16 mouse cellular contexts compared by ENCODE assay signal in the genomic region with DNA sequence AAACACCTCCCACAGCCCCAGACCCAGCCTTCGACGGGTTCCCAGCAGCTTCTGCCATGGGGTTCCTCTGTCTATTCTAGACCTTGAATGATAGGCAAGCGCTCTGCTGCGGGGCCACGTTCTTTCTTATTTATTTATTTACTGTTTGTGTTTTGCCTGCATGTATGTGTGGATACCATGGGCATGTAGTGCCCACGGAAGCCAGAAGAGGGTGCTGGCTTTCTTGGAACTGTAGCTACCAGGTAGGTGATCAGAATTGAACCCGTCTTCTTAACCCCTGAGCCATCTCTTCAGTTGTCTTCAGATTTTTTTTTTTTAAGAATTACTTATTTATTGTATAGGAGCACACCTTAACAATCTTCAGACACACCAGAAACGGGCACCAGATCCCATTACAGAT. TPM values are rescaled to one million over a fixed set of nuclear protein-coding genes. Genes with fewer than 3 reads are reported as not detected.
A peak's percentile ranks its signal among the peaks of the same experiment; 100 is the strongest.
DNase-seq lines count a peak whose midpoint lies in the region; ATAC-seq and TF ChIP-seq lines count a peak whose summit lies in the region.
"Had no signal": no experiment of that assay in that cellular context is flagged by ENCODE, and none has a peak within 500 bp of the region (broad histone marks: within the 10 kb centered on the region; RNA-seq: fewer than 3 reads in every experiment).

No protein-coding gene starts in this region.

- H3K9me3 ChIP-seq in lung, embryonic 14.5 days (ENCODE audit: low read depth, low read length): no peaks in the 10 kb centered on the region
- H3K9me3 ChIP-seq in MEL (replicated peaks; ENCODE audit: insufficient read depth, low read length): no peaks in the 10 kb centered on the region
- H3K9me3 ChIP-seq in liver, postnatal 0 days (ENCODE audit: low read length): no peaks in the 10 kb centered on the region

- WGBS in heart, adult 2 months: 93% methylated on average over 8 of the region's 8 CpGs
- 83% methylated on average over 8 of the region's 8 CpGs for WGBS in lung, embryonic 14.5 days
- 74% methylated on average over 8 of the region's 8 CpGs for WGBS in liver, postnatal 0 days (ENCODE audit: insufficient replicate concordance)

- H3K79me2 ChIP-seq in heart, adult 2 months (replicated peaks; ENCODE audit: control insufficient read depth, insufficient read depth, low read length): no peaks in the 10 kb centered on the region
- no peaks in the 10 kb centered on the region for H3K79me2 ChIP-seq in MEL (ENCODE audit: control insufficient read depth, insufficient read depth, low read length, poor library complexity)

- intact Hi-C loops in heart, adult 2 months (cut with DNase I): loop anchor here (5.0 kb wide), 2 partner anchors 46 to 86 kb away; partner anchors contain the start of gene A4galt

- no peak for TF ChIP-seq EP300 in heart, adult 2 months (IDR thresholded peaks at IDR 0.05; ENCODE audit: insufficient read depth, low read depth, low read length)
- no peak for TF ChIP-seq EP300 in MEL (IDR thresholded peaks at IDR 0.05; ENCODE audit: low read depth in 1 of 2, low read length in 2 of 2)
- no peak for TF ChIP-seq EP300 in liver, postnatal 0 days (IDR thresholded peaks at IDR 0.05; ENCODE audit: low read depth)

- H3K27ac ChIP-seq in heart, adult 2 months: no peak overlapping the region
- H3K27ac ChIP-seq in lung, embryonic 14.5 days (ENCODE audit: low read depth): no peak overlapping the region
- H3K27ac ChIP-seq in MEL (ENCODE audit: control insufficient read depth, low read depth, low read length): no peak overlapping the region
- H3K27ac ChIP-seq in liver, postnatal 0 days (ENCODE audit: low read depth): no peak overlapping the region

- H3K27me3 ChIP-seq in heart, adult 2 months (ENCODE audit: control insufficient read depth, insufficient read depth, low read length): no peaks in the 10 kb centered on the region
- H3K27me3 ChIP-seq in lung, embryonic 14.5 days (ENCODE audit: insufficient read depth, low read length): no peaks in the 10 kb centered on the region
- no peaks in the 10 kb centered on the region for H3K27me3 ChIP-seq in MEL (ENCODE audit: control insufficient read depth in 1 of 2, insufficient read depth in 2 of 2, low read length in 2 of 2)
- no peaks in the 10 kb centered on the region for H3K27me3 ChIP-seq in liver, postnatal 0 days (ENCODE audit: insufficient read depth, low read length)

- peak; percentile 61 for TF ChIP-seq RAD21 in MEL (IDR thresholded peaks at IDR 0.05; ENCODE audit: low read depth, low read length)

- H3K4me1 ChIP-seq in heart, adult 2 months (ENCODE audit: control insufficient read depth, insufficient read depth, low read length): peaks cover 15% of the 10 kb centered on the region
- peaks cover 7% of the 10 kb centered on the region; the same call in 1 of the 2 replicates for H3K4me1 ChIP-seq in lung, embryonic 14.5 days (ENCODE audit: insufficient read depth)
- H3K4me1 ChIP-seq in MEL (ENCODE audit: control insufficient read depth in 1 of 2, insufficient read depth in 2 of 2, low read length in 2 of 2): peaks cover 0 to 4% of the 10 kb centered on the region in 2 experiments; a peak in 2 of 4 replicates
- peaks cover 4% of the 10 kb centered on the region; the same call in 1 of the 2 replicates for H3K4me1 ChIP-seq in liver, postnatal 0 days (ENCODE audit: insufficient read depth)

- no peak for ATAC-seq in lung, embryonic 14.5 days (ENCODE audit: insufficient read depth)
- no peak for ATAC-seq in liver, postnatal 0 days
- ATAC-seq: hindbrain, embryonic 16.5 days had no signal

- TF ChIP-seq POLR2A in heart, adult 2 months (IDR thresholded peaks at IDR 0.05; ENCODE audit: insufficient read depth, low read depth, low read length): no peak
- TF ChIP-seq POLR2A in MEL (IDR thresholded peaks at IDR 0.05; ENCODE audit: control insufficient read depth in 1 of 2, insufficient read depth in 1 of 2, low read depth in 1 of 2, low read length in 2 of 2, poor library complexity in 1 of 2): no peak

- DNase-seq in heart, adult 2 months: no peak
- no peak for DNase-seq in heart, adult 11 months
- DNase-seq in lung, embryonic 14.5 days: no peak
- no peak for DNase-seq in lung, postnatal 25 days (ENCODE audit: low spot score)
- peak; percentile 32 for DNase-seq in MEL (ENCODE audit: low read depth, low spot score)
- DNase-seq in liver, postnatal 0 days: no peak
- DNase-seq in Muller cell, postnatal 12 days (ENCODE audit: inconsistent ontology term): no peak
- no peak for DNase-seq in urinary bladder, postnatal 4 days (ENCODE audit: low spot score in 2 of 2)
- DNase-seq: adrenal gland, adult 8-10 months; cerebellum, postnatal 25 days; heart, postnatal 14 days; right cerebral cortex, postnatal 4 days; thymus, postnatal 25 days had no signal

- H3K9ac ChIP-seq in heart, adult 2 months (ENCODE audit: low read depth, low read length): no peak overlapping the region
- no peak overlapping the region for H3K9ac ChIP-seq in lung, embryonic 14.5 days
- no peak overlapping the region for H3K9ac ChIP-seq in MEL (ENCODE audit: control insufficient read depth, low read depth, low read length, poor library complexity, severe bottlenecking)
- H3K9ac ChIP-seq in liver, postnatal 0 days (replicated peaks): no peak overlapping the region

- peak; percentile 45 for TF ChIP-seq CTCF in heart, adult 2 months (IDR thresholded peaks at IDR 0.05)
- TF ChIP-seq CTCF in lung, embryonic 14.5 days (IDR thresholded peaks at IDR 0.05; ENCODE audit: low read depth): peak; percentile 27
- TF ChIP-seq CTCF in MEL (IDR thresholded peaks at IDR 0.05 in 2 of 3, conservative IDR thresholded peaks at IDR 0.05 in 1 of 3; ENCODE audit: control insufficient read depth in 1 of 3, insufficient read depth in 1 of 3, low read depth in 2 of 3, low read length in 3 of 3, poor library complexity in 1 of 3, severe bottlenecking in 1 of 3): peak; percentile 47 to 61 (median 51)
- TF ChIP-seq CTCF in liver, postnatal 0 days (IDR thresholded peaks at IDR 0.05; ENCODE audit: low read depth): peak; percentile 57

- H3K4me2 ChIP-seq in lung, embryonic 14.5 days: no peak overlapping the region
- H3K4me2 ChIP-seq in liver, postnatal 0 days (ENCODE audit: low read depth, low read length): no peak overlapping the region
- H3K4me2 ChIP-seq: midbrain, embryonic 11.5 days had no signal

- no peak overlapping the region for H3K4me3 ChIP-seq in heart, adult 2 months
- no peak overlapping the region for H3K4me3 ChIP-seq in lung, embryonic 14.5 days (ENCODE audit: low read depth, low read length)
- no peak overlapping the region for H3K4me3 ChIP-seq in MEL (ENCODE audit: control insufficient read depth in 1 of 2, insufficient read depth in 1 of 2, low read depth in 2 of 2, low read length in 2 of 2)
- no peak overlapping the region for H3K4me3 ChIP-seq in liver, postnatal 0 days (ENCODE audit: low read depth, low read length)

- no peaks in the 10 kb centered on the region for H3K36me3 ChIP-seq in heart, adult 2 months (ENCODE audit: control insufficient read depth, insufficient read depth, low read length)
- peaks cover 21% of the 10 kb centered on the region for H3K36me3 ChIP-seq in lung, embryonic 14.5 days (ENCODE audit: insufficient read depth)
- peaks cover 0 to 1% of the 10 kb centered on the region in 2 experiments; a peak in 2 of 4 replicates for H3K36me3 ChIP-seq in MEL (ENCODE audit: control insufficient read depth in 1 of 2, insufficient read depth in 2 of 2, low read length in 2 of 2)
- H3K36me3 ChIP-seq in liver, postnatal 0 days (replicated peaks; ENCODE audit: insufficient read depth, low read length): peaks cover 4% of the 10 kb centered on the region; the same call in 1 of the 2 replicates

TF ChIP-seq in MEL, 35 proteins besides CTCF, POLR2A, EP300 and RAD21:
- TF ChIP-seq ZC3H11A (IDR thresholded peaks at IDR 0.05; ENCODE audit: low read depth, low read length) (peak; percentile 59), SIN3A (IDR thresholded peaks at IDR 0.05; ENCODE audit: low read length) (no peak), KAT2A (conservative IDR thresholded peaks at IDR 0.05; ENCODE audit: low read depth, low read length) (no peak), SMC3 (IDR thresholded peaks at IDR 0.05; ENCODE audit: low read depth, low read length) (peak; percentile 74)

RNA-seq across cellular contexts. Expression of gene A4galt, which starts 46.7 kb away (rescaled TPM):
- total RNA-seq in heart, adult 2 months (2021): 1 to 10 TPM; 5.2 to 6.3 TPM
- polyA plus RNA-seq in heart, adult 2 months (2012; rRNA removed): 9.7 and 14.9 TPM in 2 replicates
- 2.4 TPM in 2 replicates for polyA plus RNA-seq in lung, embryonic 14.5 days (2014; fragmentation: Nextera tagmentation; extraction: Ambion mirVana)
- not detected in 2 replicates for total RNA-seq in MEL (2012; rRNA removed)
- polyA plus RNA-seq in MEL (2012; ENCODE audit: insufficient read depth in 1 of 2, insufficient read length in 2 of 2, low read depth in 1 of 2, low replicate concordance in 2 of 2, missing spikeins in 1 of 2): not detected
- 0.13 and 0.25 TPM in 2 replicates for polyA plus RNA-seq in liver, postnatal 0 days (2015; fragmentation: Nextera tagmentation; extraction: Ambion mirVana)
- polyA plus RNA-seq: limb, embryonic 11.5 days had no signal

RNA-seq across cellular contexts. Expression of gene Arfgap3, which starts 51.7 kb away (rescaled TPM):
- total RNA-seq in heart, adult 2 months (2021): 1 to 10 TPM; 9.6 to 9.8 TPM
- 12.2 and 13.1 TPM in 2 replicates for polyA plus RNA-seq in heart, adult 2 months (2012; rRNA removed)
- 37.7 and 41.3 TPM in 2 replicates for polyA plus RNA-seq in lung, embryonic 14.5 days (2014; fragmentation: Nextera tagmentation; extraction: Ambion mirVana)
- 8.2 and 8.6 TPM in 2 replicates for total RNA-seq in MEL (2012; rRNA removed)
- 10 to 100 TPM in 1 of 2 experiments, not detected in 1; 12.4 TPM for polyA plus RNA-seq in MEL (2012; ENCODE audit: insufficient read depth in 1 of 2, insufficient read length in 2 of 2, low read depth in 1 of 2, low replicate concordance in 2 of 2, missing spikeins in 1 of 2)
- 9.6 and 9.9 TPM in 2 replicates for polyA plus RNA-seq in liver, postnatal 0 days (2015; fragmentation: Nextera tagmentation; extraction: Ambion mirVana)
